In genomic region chr13:9775901-9776300, GRCm38 (mm10) we compare ENCODE assay signal across 8 mouse cellular contexts. TPM values are rescaled to one million over a fixed set of nuclear protein-coding genes. Genes with fewer than 3 reads are reported as not detected.
DNase-seq lines count a peak whose midpoint lies in the region.
"Had no signal": no experiment of that assay in that cellular context is flagged by ENCODE, and none has a peak within 500 bp of the region (broad histone marks: within the 10 kb centered on the region; RNA-seq: fewer than 3 reads in every experiment).

No protein-coding gene starts in this region.

- intact Hi-C loops in heart, postnatal 36 days (cut with DNase I), result no loop called here

- peak; percentile 8 for DNase-seq in layer of hippocampus, adult 9-11 months
- DNase-seq in layer of hippocampus, adult 9-10 months (ENCODE audit: low spot score), result no peak
- DNase-seq in heart, postnatal 36 days, result peak; percentile 24 to 30
- peak; percentile 48 for DNase-seq in lung, postnatal 25 days (ENCODE audit: low spot score)
- DNase-seq in thymus, postnatal 4 days, result peak; percentile 53
- DNase-seq in embryo, embryonic 11 days, result no peak
- DNase-seq in cerebellum, postnatal 36 days, result no peak
- DNase-seq: right cerebral cortex, postnatal 14 days had no signal

RNA-seq across cellular contexts. Expression of gene Zmynd11, which starts 10.8 kb away (rescaled TPM):
- 100 to 1,000 TPM; 122 to 126 TPM for total RNA-seq in heart, postnatal 36 days (2021)

Comparison
In these comparisons a context has a peak if more than half of its experiments do, and no peak if none do; other contexts are left out.
1. DNase-seq: peak in layer of hippocampus, adult 9-11 months (single experiment), heart, postnatal 36 days (2 of 2), lung, postnatal 25 days (single experiment) and thymus, postnatal 4 days (single experiment); none in layer of hippocampus, adult 9-10 months (single experiment), embryo, embryonic 11 days (single experiment) and cerebellum, postnatal 36 days (0 of 2).